Mouse (Mus musculus): Measurements from ENCODE around the gene C2cd4c. TPM values are rescaled to one million over a fixed set of nuclear protein-coding genes. Genes with fewer than 3 reads are reported as not detected.

The C2cd4c gene
- 0.66 and 0.95 TPM in 2 replicates for polyA plus RNA-seq (2015; fragmentation: Nextera tagmentation; extraction: Ambion mirVana)

GRCm38 (mm10) chr10:79613578-79614304 is at the start of gene C2cd4c:
Gene C2cd4c (minus strand): TSS chr10:79614025.
- Histone ChIP-seq H3K4me2 (ENCODE audit: low read length) (peak within 1 kb of the TSS; percentile 67), H3K4me1 (ENCODE audit: control insufficient read depth, insufficient read depth, low read length) (peaks cover 25% of the 10 kb centered on the region), H3K27me3 (ENCODE audit: control insufficient read depth, insufficient read depth, low read depth, low read length) (peaks cover 10% of the 10 kb centered on the region), H3K9ac (ENCODE audit: low read depth, low read length) (peak within 1 kb of the TSS; percentile 69), H3K4me3 (ENCODE audit: low read depth, low read length) (peak within 1 kb of the TSS; percentile 61), H3K36me3 (ENCODE audit: control insufficient read depth, insufficient read depth, low read length) (no peaks in the 10 kb centered on the region), H3K9me3 (replicated peaks; ENCODE audit: control insufficient read depth, low read length, poor library complexity, severe bottlenecking) (no peaks in the 10 kb centered on the region), H3K27ac (ENCODE audit: low read length) (peak within 1 kb of the TSS; percentile 34; the same call in 1 of the 2 replicates)
- under 1% methylated on average over 54 of the region's 60 CpGs for WGBS
- ATAC-seq, result peak; percentile 91

- ATAC-seq, result no peak
- no peak overlapping the region for H3K4me3 ChIP-seq (ENCODE audit: low read depth, low read length)
- 47% methylated on average over 3 of the region's 3 CpGs for WGBS
- no peaks in the 10 kb centered on the region for H3K36me3 ChIP-seq (ENCODE audit: control insufficient read depth, insufficient read depth, low read length)
- no peak overlapping the region for H3K9ac ChIP-seq (ENCODE audit: low read depth, low read length)
- H3K4me1 ChIP-seq (ENCODE audit: control insufficient read depth, insufficient read depth, low read length), result no peaks in the 10 kb centered on the region
- H3K27ac ChIP-seq (ENCODE audit: low read length), result no peak overlapping the region
- H3K4me2 ChIP-seq (ENCODE audit: low read length), result no peak overlapping the region
- H3K27me3 ChIP-seq (ENCODE audit: control insufficient read depth, insufficient read depth, low read depth, low read length), result no peaks in the 10 kb centered on the region
- H3K9me3 ChIP-seq (replicated peaks; ENCODE audit: control insufficient read depth, low read length, poor library complexity, severe bottlenecking), result no peaks in the 10 kb centered on the region
These were observed 48.0 kb upstream of the C2cd4c start for GRCm38 (mm10) chr10:79661861-79662260.

GRCm38 (mm10) chr10:79660298-79660697 is 46.5 kb upstream of the C2cd4c start:
- peaks cover 7% of the 10 kb centered on the region for H3K4me1 ChIP-seq (ENCODE audit: control insufficient read depth, insufficient read depth, low read length)
- no peak overlapping the region for H3K27ac ChIP-seq (ENCODE audit: low read length)
- no peaks in the 10 kb centered on the region for H3K9me3 ChIP-seq (replicated peaks; ENCODE audit: control insufficient read depth, low read length, poor library complexity, severe bottlenecking)
- no peaks in the 10 kb centered on the region for H3K36me3 ChIP-seq (ENCODE audit: control insufficient read depth, insufficient read depth, low read length)
- no peaks in the 10 kb centered on the region for H3K27me3 ChIP-seq (ENCODE audit: control insufficient read depth, insufficient read depth, low read depth, low read length)
- 82% methylated on average over 2 of the region's 2 CpGs for WGBS
- ATAC-seq, result no peak
- H3K4me2 ChIP-seq (ENCODE audit: low read length), result no peak overlapping the region
- no peak overlapping the region for H3K4me3 ChIP-seq (ENCODE audit: low read depth, low read length)
- no peak overlapping the region for H3K9ac ChIP-seq (ENCODE audit: low read depth, low read length)

GRCm38 (mm10) chr10:79658829-79659228 is 45.0 kb upstream of the C2cd4c start:
- H3K4me3 ChIP-seq (ENCODE audit: low read depth, low read length), result no peak overlapping the region
- no peak overlapping the region for H3K9ac ChIP-seq (ENCODE audit: low read depth, low read length)
- ATAC-seq, result no peak
- H3K27ac ChIP-seq (ENCODE audit: low read length), result no peak overlapping the region
- no peaks in the 10 kb centered on the region for H3K27me3 ChIP-seq (ENCODE audit: control insufficient read depth, insufficient read depth, low read depth, low read length)
- no peak overlapping the region for H3K4me2 ChIP-seq (ENCODE audit: low read length)
- no peaks in the 10 kb centered on the region for H3K9me3 ChIP-seq (replicated peaks; ENCODE audit: control insufficient read depth, low read length, poor library complexity, severe bottlenecking)
- H3K4me1 ChIP-seq (ENCODE audit: control insufficient read depth, insufficient read depth, low read length), result peaks cover 21% of the 10 kb centered on the region
- 20% methylated on average over 4 of the region's 4 CpGs for WGBS
- no peaks in the 10 kb centered on the region for H3K36me3 ChIP-seq (ENCODE audit: control insufficient read depth, insufficient read depth, low read length)

GRCm38 (mm10) chr10:79654946-79655395 is 41.1 kb upstream of the C2cd4c start:
- Histone ChIP-seq H3K4me2 (ENCODE audit: low read length) (peak overlapping the region; percentile 7), H3K4me1 (ENCODE audit: control insufficient read depth, insufficient read depth, low read length) (peaks cover 23% of the 10 kb centered on the region), H3K9ac (ENCODE audit: low read depth, low read length) (no peak overlapping the region), H3K4me3 (ENCODE audit: low read depth, low read length) (no peak overlapping the region), H3K27ac (ENCODE audit: low read length) (peak overlapping the region; percentile 80), H3K27me3 (ENCODE audit: control insufficient read depth, insufficient read depth, low read depth, low read length) (no peaks in the 10 kb centered on the region), H3K9me3 (replicated peaks; ENCODE audit: control insufficient read depth, low read length, poor library complexity, severe bottlenecking) (no peaks in the 10 kb centered on the region), H3K36me3 (ENCODE audit: control insufficient read depth, insufficient read depth, low read length) (no peaks in the 10 kb centered on the region)
- ATAC-seq, result peak; percentile 92
- 5% methylated on average over 1 of the region's 1 CpGs for WGBS

- H3K27ac ChIP-seq (ENCODE audit: low read length), result no peak overlapping the region
- 78% methylated on average over 7 of the region's 7 CpGs for WGBS
These were observed 39.0 kb upstream of the C2cd4c start for GRCm38 (mm10) chr10:79652789-79653188.

GRCm38 (mm10) chr10:79649070-79649751 is 35.4 kb upstream of the C2cd4c start:
- Histone ChIP-seq H3K36me3 (ENCODE audit: control insufficient read depth, insufficient read depth, low read length) (no peaks in the 10 kb centered on the region), H3K27ac (ENCODE audit: low read length) (no peak overlapping the region), H3K27me3 (ENCODE audit: control insufficient read depth, insufficient read depth, low read depth, low read length) (no peaks in the 10 kb centered on the region), H3K4me2 (ENCODE audit: low read length) (no peak overlapping the region), H3K9ac (ENCODE audit: low read depth, low read length) (no peak overlapping the region), H3K4me1 (ENCODE audit: control insufficient read depth, insufficient read depth, low read length) (peaks cover 6% of the 10 kb centered on the region), H3K9me3 (replicated peaks; ENCODE audit: control insufficient read depth, low read length, poor library complexity, severe bottlenecking) (no peaks in the 10 kb centered on the region), H3K4me3 (ENCODE audit: low read depth, low read length) (no peak overlapping the region)
- peak; percentile 52; the same call in 1 of the 2 replicates for ATAC-seq
- 35% methylated on average over 7 of the region's 7 CpGs for WGBS

More at GRCm38 (mm10) chr10:79652789-79653188, 39.0 kb upstream of the C2cd4c start:
- H3K36me3 ChIP-seq (ENCODE audit: control insufficient read depth, insufficient read depth, low read length), result no peaks in the 10 kb centered on the region
- no peak overlapping the region for H3K4me2 ChIP-seq (ENCODE audit: low read length)
- H3K4me3 ChIP-seq (ENCODE audit: low read depth, low read length), result no peak overlapping the region
- no peak for ATAC-seq
- 0 out of 2 replicates have a peak overlapping the region, but pooled peaks have one; percentile 3 for H3K9ac ChIP-seq (ENCODE audit: low read depth, low read length)
- H3K9me3 ChIP-seq (replicated peaks; ENCODE audit: control insufficient read depth, low read length, poor library complexity, severe bottlenecking), result no peaks in the 10 kb centered on the region
- peaks cover 23% of the 10 kb centered on the region for H3K4me1 ChIP-seq (ENCODE audit: control insufficient read depth, insufficient read depth, low read length)
- no peaks in the 10 kb centered on the region for H3K27me3 ChIP-seq (ENCODE audit: control insufficient read depth, insufficient read depth, low read depth, low read length)

GRCm38 (mm10) chr10:79645711-79646110 is 31.9 kb upstream of the C2cd4c start, which contains the start of gene Odf3l2:
Gene Odf3l2 (minus strand): TSS chr10:79645738.
- no peak for ATAC-seq
- 77% methylated on average over 8 of the region's 8 CpGs for WGBS

More at GRCm38 (mm10) chr10:79645711-79646110, 31.9 kb upstream of the C2cd4c start, which contains the start of gene Odf3l2:
- Histone ChIP-seq H3K4me1 (ENCODE audit: control insufficient read depth, insufficient read depth, low read length) (no peaks in the 10 kb centered on the region), H3K4me2 (ENCODE audit: low read length) (no peak within 1 kb of the TSS), H3K27me3 (ENCODE audit: control insufficient read depth, insufficient read depth, low read depth, low read length) (no peaks in the 10 kb centered on the region), H3K4me3 (ENCODE audit: low read depth, low read length) (no peak within 1 kb of the TSS), H3K27ac (ENCODE audit: low read length) (no peak within 1 kb of the TSS), H3K9me3 (replicated peaks; ENCODE audit: control insufficient read depth, low read length, poor library complexity, severe bottlenecking) (no peaks in the 10 kb centered on the region), H3K36me3 (ENCODE audit: control insufficient read depth, insufficient read depth, low read length) (no peaks in the 10 kb centered on the region), H3K9ac (ENCODE audit: low read depth, low read length) (no peak within 1 kb of the TSS)
